Mouse (Mus musculus): ENCODE results near the gene Mast4.

Mast4 gene

DNA sequence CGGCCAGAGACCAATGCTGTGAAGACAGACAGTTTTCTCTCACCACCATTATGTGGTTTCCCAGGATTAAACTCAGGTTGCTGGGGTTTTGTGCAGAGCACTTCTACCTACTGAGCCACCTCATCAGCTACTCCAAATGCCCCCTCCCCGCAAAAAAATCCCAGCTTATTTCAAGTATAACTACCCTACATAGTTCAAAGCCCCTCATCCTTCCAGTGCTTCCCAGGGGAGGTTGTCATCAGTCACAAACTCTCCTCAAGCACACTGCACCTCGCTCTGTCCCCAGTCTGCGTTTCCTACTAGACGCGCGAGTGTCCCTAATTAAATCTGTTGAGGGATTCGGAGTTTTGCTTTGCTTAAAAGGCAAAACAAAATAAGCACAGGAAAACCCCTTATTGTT, 446.1 kb downstream of the Mast4 start:
- DNase-seq (ENCODE audit: low spot score): no peak

- no peak for DNase-seq (ENCODE audit: low spot score)
Observed at GRCm38 (mm10) chr13:102887534-102887933, 446.8 kb downstream of the Mast4 start.

DNA sequence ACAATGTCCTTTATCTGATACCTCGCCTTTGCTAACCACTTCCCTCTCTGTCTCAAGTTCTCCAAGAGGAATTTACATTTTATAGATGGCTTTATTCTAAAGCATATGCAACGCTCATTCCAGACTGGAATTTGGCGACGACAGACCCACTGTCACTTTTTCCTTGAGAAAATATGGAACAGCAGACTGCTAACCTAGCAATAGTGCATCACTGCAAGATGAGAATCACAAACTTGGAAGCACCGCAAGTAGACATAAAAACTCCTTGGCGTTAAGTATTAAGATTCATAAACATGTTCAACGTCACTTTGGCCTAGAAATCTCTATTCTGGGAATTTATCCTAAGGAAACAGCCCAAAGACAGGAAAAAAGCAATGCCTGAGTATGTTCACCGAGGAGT, 447.5 kb downstream of the Mast4 start:
- no peak for DNase-seq (ENCODE audit: low spot score)

DNA sequence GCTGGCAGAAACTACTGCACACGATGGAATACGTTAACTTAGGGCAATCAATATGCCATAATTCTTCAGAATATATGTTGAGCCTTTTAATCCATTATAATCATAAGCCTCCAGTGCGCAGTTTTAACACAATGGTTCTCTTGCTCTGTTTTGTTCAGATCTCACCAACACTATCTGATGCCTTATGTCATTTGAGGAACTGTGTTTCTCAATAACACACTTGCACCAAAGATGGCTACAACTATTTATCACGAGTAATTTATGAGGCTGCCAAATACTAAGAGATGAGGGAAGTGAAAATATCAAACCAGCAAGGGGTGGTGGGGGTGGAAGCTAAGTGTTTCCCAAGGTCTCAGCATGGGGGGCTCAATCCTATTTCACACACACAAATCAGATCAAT, 448.1 kb downstream of the Mast4 start:
- DNase-seq (ENCODE audit: low spot score): no peak

- DNase-seq (ENCODE audit: low spot score): no peak
Observed at GRCm38 (mm10) chr13:102880381-102881076, 453.8 kb downstream of the Mast4 start.

DNA sequence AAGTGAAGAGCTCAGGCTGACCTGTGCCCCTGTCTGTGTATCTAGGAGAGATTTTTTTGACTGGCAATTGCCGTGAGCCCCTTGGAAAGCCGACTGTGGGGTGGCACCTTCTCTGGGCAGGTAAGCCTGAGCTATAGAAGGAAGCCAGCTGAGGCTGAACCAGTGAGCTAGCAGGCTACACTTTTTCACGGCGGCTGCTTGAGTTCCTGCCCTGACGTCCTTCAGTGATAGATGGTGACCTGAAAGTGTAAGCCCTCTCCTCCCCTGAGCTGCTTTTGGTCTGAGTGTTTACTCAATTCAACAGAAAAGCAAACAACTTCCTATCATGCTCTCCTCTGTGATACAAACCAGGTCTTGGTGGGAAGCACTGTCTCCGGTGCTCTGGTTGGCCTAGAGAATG, 455.7 kb downstream of the Mast4 start:
- DNase-seq (ENCODE audit: low spot score): no peak

DNA sequence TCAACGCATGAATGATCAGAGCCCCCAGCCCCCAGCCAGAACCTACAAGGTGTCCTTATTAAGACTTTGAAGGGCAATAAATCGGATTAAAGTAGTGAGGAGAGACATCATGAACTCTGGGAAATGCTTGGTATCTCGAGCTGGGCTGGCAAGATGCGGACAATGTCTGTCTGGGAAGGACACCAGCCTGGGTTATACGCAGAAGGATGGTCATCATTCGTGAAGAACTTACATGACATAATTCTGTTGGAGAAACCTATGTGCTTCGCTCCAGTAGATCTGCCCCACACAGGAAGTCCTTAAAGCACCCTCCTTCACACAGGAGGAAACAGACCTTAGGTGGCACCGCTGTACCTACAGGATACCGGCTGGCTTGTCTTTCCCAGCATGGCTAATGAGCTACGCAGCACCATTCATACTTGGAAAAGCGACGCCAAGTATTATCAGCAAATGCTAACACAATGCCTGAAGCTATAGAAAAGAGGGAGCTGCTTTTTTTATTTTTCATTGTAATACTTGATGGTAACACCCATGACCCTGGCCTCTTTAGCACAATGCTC, 456.5 kb downstream of the Mast4 start:
- no peak for DNase-seq (ENCODE audit: low spot score)

DNA sequence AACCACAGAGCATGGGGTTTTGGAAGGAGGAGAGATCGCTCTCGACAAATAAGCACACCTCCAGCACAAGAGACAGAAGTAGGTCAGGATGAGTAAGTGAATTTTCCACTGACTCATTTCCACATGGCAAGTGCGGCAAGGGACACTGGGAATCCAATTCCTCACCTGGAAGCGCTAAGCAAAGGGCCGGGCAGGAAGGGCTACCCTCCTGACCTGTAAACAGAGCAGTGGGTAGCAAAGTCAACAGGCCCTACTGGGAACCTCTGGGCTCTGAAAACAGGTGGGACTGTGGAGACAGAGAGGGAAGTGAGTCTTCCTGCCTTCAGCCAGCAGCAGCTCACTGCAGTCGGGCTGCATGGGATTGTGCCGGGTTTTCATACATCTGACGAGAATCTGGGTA, 457.1 kb downstream of the Mast4 start:
- DNase-seq (ENCODE audit: low spot score): no peak

DNA sequence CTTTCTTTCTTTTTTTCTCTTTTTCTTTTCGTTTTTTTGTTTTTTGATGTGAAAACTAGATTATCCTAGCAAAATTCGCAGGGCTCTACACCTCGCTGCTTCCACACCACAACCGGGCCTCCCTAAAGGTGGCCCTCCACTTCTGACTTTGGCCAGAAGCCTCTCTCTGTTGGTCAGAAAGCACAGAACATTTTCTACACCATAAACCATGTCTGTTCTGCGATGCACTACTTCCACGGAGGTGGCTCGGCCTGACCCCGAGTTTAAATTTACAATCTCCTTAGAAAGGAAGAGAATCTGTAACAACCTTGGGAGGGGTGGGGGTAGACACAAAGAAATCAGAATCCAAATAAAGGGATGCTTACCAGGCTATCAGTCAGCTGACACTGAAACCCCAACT, 458.8 kb downstream of the Mast4 start:
- DNase-seq (ENCODE audit: low spot score): no peak

GRCm38 (mm10) chr13:102875144-102875476, 459.2 kb downstream of the Mast4 start:
- DNase-seq (ENCODE audit: low spot score): no peak

- DNase-seq (ENCODE audit: low spot score): no peak
Observed at GRCm38 (mm10) chr13:102874465-102875143, 459.7 kb downstream of the Mast4 start.

DNA sequence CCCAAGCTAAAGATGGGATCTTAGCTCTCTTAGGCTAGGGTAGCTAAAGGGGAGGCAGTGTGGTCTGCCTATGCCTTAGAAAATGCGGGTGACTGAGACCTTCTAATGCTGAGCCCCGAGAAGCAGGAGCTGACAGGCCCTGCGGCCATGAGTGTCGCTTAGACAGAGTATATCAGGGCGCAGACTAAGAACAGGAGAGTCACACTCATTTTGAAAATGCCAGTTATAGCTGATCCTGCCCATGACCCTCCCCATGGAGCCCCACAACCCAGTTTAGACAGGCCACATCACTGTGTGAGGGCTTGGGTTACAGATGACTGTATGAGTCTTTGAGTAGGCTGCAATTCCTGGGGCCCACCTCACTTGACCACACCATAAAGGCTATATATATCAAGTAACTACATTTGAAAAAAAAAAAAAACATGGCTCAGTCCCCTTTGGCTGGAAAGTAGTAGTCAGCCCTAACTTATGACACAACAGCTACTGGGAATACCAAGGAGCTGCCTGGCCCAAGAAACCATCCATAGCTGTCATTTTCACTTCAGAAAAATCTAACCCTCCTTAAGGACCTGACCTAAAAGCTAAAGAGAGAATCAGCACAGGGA, 460.8 kb downstream of the Mast4 start:
- DNase-seq (ENCODE audit: low spot score): no peak

GRCm38 (mm10) chr13:102871380-102872104, 462.8 kb downstream of the Mast4 start:
- DNase-seq (ENCODE audit: low spot score): no peak

DNA sequence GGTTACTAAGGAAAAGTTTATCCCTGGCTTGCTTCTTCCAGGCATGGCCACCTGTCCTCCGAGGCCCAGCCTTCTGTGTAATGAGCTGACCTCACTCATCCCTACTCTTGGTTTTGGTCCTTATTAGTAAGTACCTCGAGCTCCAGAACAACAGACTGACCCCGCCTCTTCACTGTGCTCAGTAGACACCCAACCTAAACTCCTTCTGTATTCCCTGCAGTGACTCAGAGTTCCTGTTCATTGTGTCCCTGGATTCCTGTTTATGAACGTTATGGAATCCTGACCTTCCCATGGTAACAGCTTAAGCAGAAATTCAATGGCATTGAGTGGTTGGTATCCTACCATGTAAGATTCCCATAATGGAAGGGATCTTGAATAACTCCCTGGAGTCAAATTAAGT, 464.8 kb downstream of the Mast4 start:
- no peak for DNase-seq (ENCODE audit: low spot score)

DNA sequence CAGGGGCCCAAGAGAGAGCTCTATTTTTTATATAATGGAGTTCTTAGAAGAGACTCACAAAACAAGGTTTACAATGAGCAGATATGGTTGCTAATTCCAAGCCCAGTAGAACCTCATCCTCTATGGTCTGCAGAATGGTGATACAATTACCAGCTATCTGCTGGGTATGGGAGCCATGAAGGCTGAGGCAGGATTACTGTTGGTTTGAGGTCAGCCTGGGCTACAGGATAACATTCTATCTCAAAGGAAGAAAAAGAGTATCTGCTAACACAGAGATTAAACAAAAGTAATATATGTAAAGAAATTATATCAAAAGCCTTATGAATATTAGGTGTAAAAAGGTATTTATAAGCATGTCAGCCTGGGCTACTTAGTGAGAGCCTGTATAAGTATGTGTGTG, 467.5 kb downstream of the Mast4 start:
- no peak for DNase-seq (ENCODE audit: low spot score)

DNA sequence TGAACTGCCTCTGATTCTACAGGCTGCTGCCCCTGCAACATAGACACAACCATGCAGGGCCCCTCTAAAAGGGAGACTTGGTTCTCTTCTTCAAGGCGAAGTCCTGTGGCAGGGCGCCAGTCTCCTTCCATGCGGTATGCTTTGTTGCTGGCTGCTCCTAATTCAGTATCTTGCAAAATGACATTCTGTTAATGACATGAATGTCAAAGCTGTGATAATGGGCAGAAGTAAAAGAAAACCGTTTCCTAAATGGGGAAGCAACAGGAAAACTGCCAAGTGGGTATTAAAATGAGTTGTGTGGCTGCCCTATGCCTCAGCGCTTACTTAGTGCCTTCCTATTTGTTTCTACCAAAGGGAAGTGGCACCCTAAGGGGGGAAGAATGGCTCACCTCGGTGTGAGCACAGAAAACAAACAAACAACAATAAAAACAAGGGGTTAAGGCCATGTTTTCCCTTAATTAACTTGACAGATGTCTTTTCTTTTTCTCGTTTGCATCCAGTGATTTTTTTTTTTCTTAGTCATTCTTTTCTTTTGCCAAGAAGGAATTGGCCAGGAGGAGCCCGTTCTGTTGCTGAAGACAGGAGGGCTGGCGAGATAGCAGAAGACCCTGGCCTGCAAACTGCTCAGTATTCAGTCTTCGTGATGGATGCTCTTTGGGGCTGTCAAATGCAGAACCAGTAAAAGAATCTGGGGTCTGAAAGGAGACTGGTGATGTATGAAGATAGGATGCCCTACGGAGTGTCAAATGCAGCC, 468.1 kb downstream of the Mast4 start:
- DNase-seq (ENCODE audit: low spot score): no peak

GRCm38 (mm10) chr13:102865494-102865893, 468.8 kb downstream of the Mast4 start:
- no peak for DNase-seq (ENCODE audit: low spot score)

DNA sequence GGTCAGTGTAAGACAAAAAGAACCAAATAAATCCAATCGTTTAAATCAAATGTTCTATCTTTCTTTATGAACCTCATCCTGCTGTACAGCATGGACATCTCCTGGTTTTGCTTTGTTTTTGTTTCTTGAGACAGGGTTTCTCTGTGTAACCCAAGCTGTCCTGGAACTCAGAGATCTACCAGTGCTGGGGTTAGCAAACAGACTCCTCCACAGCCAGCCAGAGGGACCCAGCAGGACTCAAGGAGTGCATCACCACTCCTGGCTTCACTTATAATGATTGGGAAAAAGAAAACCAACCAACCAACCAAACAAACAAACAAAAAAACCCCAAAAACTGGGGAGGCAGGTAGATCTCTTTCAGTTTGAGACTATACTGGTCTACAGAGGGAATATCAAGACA, 469.5 kb downstream of the Mast4 start:
- no peak for DNase-seq (ENCODE audit: low spot score)

- DNase-seq (ENCODE audit: low spot score): no peak
Observed at GRCm38 (mm10) chr13:102864079-102864478, 470.2 kb downstream of the Mast4 start.

DNA sequence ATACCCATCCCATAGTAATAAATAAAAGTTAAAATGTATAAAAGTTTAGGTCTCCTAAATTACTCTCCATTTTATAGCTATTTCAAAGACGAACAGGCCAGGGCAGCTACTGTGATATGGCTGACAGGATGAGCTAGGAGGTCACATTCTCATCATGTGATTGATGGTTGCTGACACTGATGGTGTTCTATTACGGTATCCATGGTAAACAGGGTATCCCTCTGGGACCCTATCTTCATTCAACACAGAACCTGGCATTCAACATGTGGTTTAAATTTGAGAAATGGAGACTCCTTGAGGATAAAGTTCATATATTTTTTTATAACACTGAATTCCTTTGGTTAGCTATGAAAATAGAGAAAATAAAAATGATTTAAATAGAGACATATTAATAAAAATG, 471.3 kb downstream of the Mast4 start:
- peak; percentile 74 for DNase-seq (ENCODE audit: low spot score)

- no peak for DNase-seq (ENCODE audit: low spot score)
Observed at GRCm38 (mm10) chr13:102862397-102862796, 471.9 kb downstream of the Mast4 start.

GRCm38 (mm10) chr13:102860733-102861132, 473.6 kb downstream of the Mast4 start:
- no peak for DNase-seq (ENCODE audit: low spot score)

All from embryo, embryonic 10 days (tissue).